8 mouse cellular contexts compared by ENCODE assay signal in the genomic region with DNA sequence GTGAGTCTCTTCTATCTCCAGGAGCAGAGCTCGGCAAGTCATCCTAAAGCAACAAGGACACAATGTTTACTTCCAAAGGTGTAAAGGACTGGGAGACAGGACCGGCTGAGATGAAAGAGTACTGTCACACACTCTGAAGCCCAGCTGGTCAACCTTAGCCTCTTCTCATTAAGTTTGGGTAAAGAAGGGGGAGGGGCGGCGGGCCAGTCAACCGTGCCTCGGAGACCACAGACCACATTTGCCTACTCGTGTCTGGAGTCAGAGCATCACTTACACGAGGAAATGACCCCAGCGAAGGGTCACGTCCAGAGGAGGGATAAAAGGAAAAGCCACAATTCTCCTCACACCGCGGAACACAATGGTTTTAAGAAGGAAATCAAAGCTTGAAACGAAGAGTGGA. TPM values are rescaled to one million over a fixed set of nuclear protein-coding genes. Genes with fewer than 3 reads are reported as not detected.
DNase-seq lines count a peak whose midpoint lies in the region; ATAC-seq and TF ChIP-seq lines count a peak whose summit lies in the region.

No protein-coding gene starts in this region.

- peaks cover 4% of the 10 kb centered on the region; the same call in 1 of the 2 replicates for H3K9me3 ChIP-seq in embryonic facial prominence, embryonic 10.5 days
- no peaks in the 10 kb centered on the region for H3K9me3 ChIP-seq in intestine, postnatal 0 days (ENCODE audit: control insufficient read depth)
- H3K9me3 ChIP-seq in neural tube, embryonic 11.5 days (ENCODE audit: control insufficient read depth, low read length), result no peaks in the 10 kb centered on the region

- under 1% methylated on average over 13 of the region's 13 CpGs for WGBS in embryonic facial prominence, embryonic 10.5 days
- WGBS in intestine, postnatal 0 days, result 1% methylated on average over 13 of the region's 13 CpGs
- under 1% methylated on average over 13 of the region's 13 CpGs for WGBS in neural tube, embryonic 11.5 days

- H3K4me3 ChIP-seq in embryonic facial prominence, embryonic 10.5 days, result peak overlapping the region; percentile 90
- H3K4me3 ChIP-seq in intestine, postnatal 0 days (ENCODE audit: low read depth, low read length), result peak overlapping the region; percentile 66
- peak overlapping the region; percentile 56 for H3K4me3 ChIP-seq in neural tube, embryonic 11.5 days (ENCODE audit: low read depth, low read length)

- H3K27me3 ChIP-seq in embryonic facial prominence, embryonic 10.5 days (replicated peaks; ENCODE audit: low read depth, poor library complexity, severe bottlenecking), result peaks cover 14% of the 10 kb centered on the region
- H3K27me3 ChIP-seq in intestine, postnatal 0 days (replicated peaks; ENCODE audit: control insufficient read depth, insufficient read depth, low read length), result no peaks in the 10 kb centered on the region
- H3K27me3 ChIP-seq in neural tube, embryonic 11.5 days (ENCODE audit: control insufficient read depth, insufficient read depth, low read length), result no peaks in the 10 kb centered on the region

- ATAC-seq in intestine, postnatal 0 days, result no peak
- ATAC-seq in neural tube, embryonic 11.5 days (ENCODE audit: insufficient read depth, low FRiP score, low TSS enrichment), result no peak

- peak; percentile 46 to 61 for DNase-seq in kidney, postnatal 4 days
- DNase-seq in kidney, postnatal 36 days, result no peak
- peak; percentile 66 for DNase-seq in embryonic facial prominence, embryonic 10.5 days (ENCODE audit: low spot score)
- DNase-seq in neural tube, embryonic 11.5 days (ENCODE audit: low spot score), result peak; percentile 59
- no peak for DNase-seq in gastrocnemius, postnatal 4 days (ENCODE audit: low spot score in 2 of 2)
- no peak for DNase-seq in left cerebral cortex, postnatal 25 days (ENCODE audit: low spot score in 2 of 2)
- no peak for DNase-seq in thymus, postnatal 25 days

- H3K27ac ChIP-seq in embryonic facial prominence, embryonic 10.5 days (replicated peaks), result peak overlapping the region; percentile 95
- H3K27ac ChIP-seq in intestine, postnatal 0 days (ENCODE audit: low read depth, low read length), result no peak overlapping the region
- H3K27ac ChIP-seq in neural tube, embryonic 11.5 days (ENCODE audit: low read depth, low read length), result peak overlapping the region; percentile 87

- peak overlapping the region; percentile 78 for H3K9ac ChIP-seq in intestine, postnatal 0 days (ENCODE audit: low read depth, low read length)
- peak overlapping the region; percentile 63 for H3K9ac ChIP-seq in neural tube, embryonic 11.5 days (ENCODE audit: low read length)

- H3K4me2 ChIP-seq in intestine, postnatal 0 days (replicated peaks; ENCODE audit: low read depth), result peak overlapping the region; percentile 97
- peak overlapping the region; percentile 87 for H3K4me2 ChIP-seq in neural tube, embryonic 11.5 days (ENCODE audit: low read depth)

- peaks cover 5% of the 10 kb centered on the region for H3K36me3 ChIP-seq in embryonic facial prominence, embryonic 10.5 days (replicated peaks)
- no peaks in the 10 kb centered on the region for H3K36me3 ChIP-seq in intestine, postnatal 0 days (ENCODE audit: control insufficient read depth, insufficient read depth)
- H3K36me3 ChIP-seq in neural tube, embryonic 11.5 days (ENCODE audit: control insufficient read depth, insufficient read depth, low read length), result no peaks in the 10 kb centered on the region

- peaks cover 65% of the 10 kb centered on the region for H3K4me1 ChIP-seq in embryonic facial prominence, embryonic 10.5 days
- 0 out of 2 replicates have a peak, but pooled peaks cover 3% of the 10 kb centered on the region for H3K4me1 ChIP-seq in intestine, postnatal 0 days (replicated peaks; ENCODE audit: control insufficient read depth, insufficient read depth, low read length)
- H3K4me1 ChIP-seq in neural tube, embryonic 11.5 days (ENCODE audit: control insufficient read depth, insufficient read depth, low read length), result peaks cover 4% of the 10 kb centered on the region; the same call in 1 of the 2 replicates

- no peak for TF ChIP-seq CTCF in intestine, postnatal 0 days (IDR thresholded peaks at IDR 0.05; ENCODE audit: low read depth)

- intact Hi-C loops in left cerebral cortex, postnatal 25 days (cut with DNase I), result no loop called here

RNA-seq across cellular contexts. Expression of gene Sh3pxd2a, which starts 1.0 kb away (rescaled TPM):
- polyA plus RNA-seq in embryonic facial prominence, embryonic 10.5 days (2016; fragmentation: Nextera tagmentation; extraction: Ambion mirVana), result 2.6 and 2.9 TPM in 2 replicates
- polyA plus RNA-seq in intestine, postnatal 0 days (2015; fragmentation: Nextera tagmentation; extraction: Ambion mirVana), result 2.2 and 2.4 TPM in 2 replicates
- 4.7 and 5.7 TPM in 2 replicates for polyA plus RNA-seq in neural tube, embryonic 11.5 days (2014; fragmentation: Nextera tagmentation; extraction: Ambion mirVana)
- 100 to 1,000 TPM; 124 to 134 TPM for total RNA-seq in gastrocnemius, postnatal 4 days (2021)
- 10 to 100 TPM; 33.9 to 35.9 TPM for total RNA-seq in left cerebral cortex, postnatal 25 days (2021)

Comparison
In these comparisons a context has a peak if more than half of its experiments do, and no peak if none do; other contexts are left out.
1. DNase-seq: peak in kidney, postnatal 4 days (2 of 2), embryonic facial prominence, embryonic 10.5 days (single experiment) and neural tube, embryonic 11.5 days (single experiment); none in kidney, postnatal 36 days (0 of 2), gastrocnemius, postnatal 4 days (0 of 2), left cerebral cortex, postnatal 25 days (0 of 2) and thymus, postnatal 25 days (single experiment).
2. Peak in every context shown above with its lines, with median percentiles within 50 percentile points of each other: H3K4me3 ChIP-seq.